Mouse (Mus musculus) liver, embryonic 14.5 days (tissue): ENCODE data around the gene Insm1.

ENCODE experiments used
- CTCF ChIP-seq: IDR thresholded peaks from 2 replicates; pipeline ENCODE4 v1.5.1; 2016; ENCODE audit warnings: antibody characterized with exemption, low read depth, control low read depth
- EP300 ChIP-seq: IDR thresholded peaks from 2 replicates; pipeline ENCODE4 v1.6.1; 2016; ENCODE audit warnings: antibody characterized with exemption, low read depth

DNA sequence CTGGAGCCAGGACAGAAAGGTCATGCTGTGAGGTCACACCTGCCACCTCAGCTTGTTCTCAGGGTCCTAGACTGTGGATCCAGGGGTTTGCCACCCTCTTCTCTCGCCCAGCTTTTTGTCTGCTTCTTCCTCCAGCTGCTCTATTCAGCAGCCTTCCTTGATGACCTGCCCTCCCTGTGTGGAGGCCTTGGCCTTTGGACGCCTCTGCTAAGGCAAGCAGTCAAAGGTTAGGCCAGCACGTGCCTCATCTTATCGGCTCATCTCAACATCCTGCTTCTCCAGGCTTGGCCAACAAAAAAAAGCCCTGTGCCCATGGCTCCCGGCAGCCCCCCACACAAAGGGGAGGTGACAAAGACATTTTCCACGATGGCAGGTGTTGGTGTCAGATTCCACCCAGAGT is 25.9 kb downstream of the Insm1 start:
- TF ChIP-seq CTCF (no peak), EP300 (no peak)
